ENCODE assay signal across 12 mouse cellular contexts in genomic region chr6:88133878-88134277, GRCm38 (mm10). TPM values are rescaled to one million over a fixed set of nuclear protein-coding genes. Genes with fewer than 3 reads are reported as not detected.
DNase-seq lines count a peak whose midpoint lies in the region; ATAC-seq lines count a peak whose summit lies in the region.
"Had no signal": no experiment of that assay in that cellular context is flagged by ENCODE, and none has a peak within 500 bp of the region (broad histone marks: within the 10 kb centered on the region; RNA-seq: fewer than 3 reads in every experiment).

No protein-coding gene starts in this region.

- no peak for ATAC-seq in neural tube, embryonic 14.5 days (ENCODE audit: low read depth)
- no peak for ATAC-seq in neural tube, embryonic 15.5 days (ENCODE audit: low FRiP score)
- ATAC-seq: activated CD4-positive, CD25-positive, alpha-beta regulatory T cell, adult 4 months; forebrain, postnatal 0 days had no signal

- H3K4me1 ChIP-seq in neural tube, embryonic 14.5 days (ENCODE audit: control insufficient read depth, insufficient read depth, low read length) = peaks cover 9% of the 10 kb centered on the region
- H3K4me1 ChIP-seq in neural tube, embryonic 15.5 days = peaks cover 17% of the 10 kb centered on the region

- no peak overlapping the region for H3K4me2 ChIP-seq in neural tube, embryonic 14.5 days (ENCODE audit: low read depth, low read length)
- H3K4me2 ChIP-seq in neural tube, embryonic 15.5 days = no peak overlapping the region
- H3K4me2 ChIP-seq: stomach, embryonic 15.5 days had no signal

- peak; percentile 43 for DNase-seq in gastrocnemius, postnatal 25 days
- no peak for DNase-seq in gastrocnemius, postnatal 4 days (ENCODE audit: low spot score in 2 of 2)
- peak; percentile 51 for DNase-seq in heart, postnatal 4 days
- DNase-seq in lung, postnatal 25 days (ENCODE audit: low spot score) = peak; percentile 76
- no peak for DNase-seq in adrenal gland, postnatal 10 days
- DNase-seq in left cerebral cortex, adult 11 months (ENCODE audit: low spot score) = no peak
- DNase-seq: cerebellum, postnatal 14 days; forebrain, postnatal 0 days had no signal

- no peaks in the 10 kb centered on the region for H3K9me3 ChIP-seq in neural tube, embryonic 14.5 days (ENCODE audit: control insufficient read depth, low read length)
- H3K9me3 ChIP-seq in neural tube, embryonic 15.5 days (replicated peaks) = no peaks in the 10 kb centered on the region
- H3K9me3 ChIP-seq: stomach, embryonic 15.5 days had no signal

- no peak overlapping the region for H3K4me3 ChIP-seq in neural tube, embryonic 14.5 days (ENCODE audit: low read depth, low read length)
- H3K4me3 ChIP-seq in neural tube, embryonic 15.5 days (replicated peaks) = no peak overlapping the region
- H3K4me3 ChIP-seq: stomach, embryonic 15.5 days had no signal

- H3K27ac ChIP-seq in neural tube, embryonic 14.5 days (ENCODE audit: low read depth, low read length) = 0 out of 2 replicates have a peak overlapping the region, but pooled peaks have one; percentile 8
- H3K27ac ChIP-seq in neural tube, embryonic 15.5 days (replicated peaks) = no peak overlapping the region
- H3K27ac ChIP-seq: stomach, embryonic 15.5 days had no signal

- H3K9ac ChIP-seq in neural tube, embryonic 14.5 days (replicated peaks; ENCODE audit: low read depth, low read length) = no peak overlapping the region
- H3K9ac ChIP-seq in neural tube, embryonic 15.5 days (replicated peaks) = no peak overlapping the region
- H3K9ac ChIP-seq: forebrain, postnatal 0 days; stomach, embryonic 15.5 days had no signal

- WGBS in neural tube, embryonic 14.5 days = 63% methylated on average over 6 of the region's 6 CpGs
- WGBS in neural tube, embryonic 15.5 days = 68% methylated on average over 6 of the region's 6 CpGs

- H3K27me3 ChIP-seq in neural tube, embryonic 14.5 days (ENCODE audit: control insufficient read depth, insufficient read depth, low read length) = no peaks in the 10 kb centered on the region
- H3K27me3 ChIP-seq in neural tube, embryonic 15.5 days (replicated peaks) = 0 out of 2 replicates have a peak, but pooled peaks cover 2% of the 10 kb centered on the region

- no peaks in the 10 kb centered on the region for H3K36me3 ChIP-seq in neural tube, embryonic 14.5 days (ENCODE audit: control insufficient read depth, insufficient read depth, low read length)
- no peaks in the 10 kb centered on the region for H3K36me3 ChIP-seq in neural tube, embryonic 15.5 days
- H3K36me3 ChIP-seq: stomach, embryonic 15.5 days had no signal

RNA-seq across cellular contexts. Expression of gene Rpn1, which starts 49.6 kb away (rescaled TPM):
- total RNA-seq in gastrocnemius, postnatal 25 days (2021) = 10 to 100 TPM; 67.1 to 71.0 TPM
- total RNA-seq in gastrocnemius, postnatal 4 days (2021) = 100 to 1,000 TPM; 101 to 110 TPM
- polyA plus RNA-seq in neural tube, embryonic 14.5 days (2014; fragmentation: Nextera tagmentation; extraction: Ambion mirVana) = 288 and 309 TPM in 2 replicates
- polyA plus RNA-seq in neural tube, embryonic 15.5 days (2015; fragmentation: Nextera tagmentation; extraction: Ambion mirVana) = 294 and 318 TPM in 2 replicates
- total RNA-seq in heart, postnatal 4 days (2021) = 100 to 1,000 TPM; 128 to 130 TPM
- 100 to 1,000 TPM; 156 to 182 TPM for total RNA-seq in adrenal gland, postnatal 10 days (2021)

RNA-seq across cellular contexts. Expression of gene Gata2, which starts 59.8 kb away (rescaled TPM):
- 1 to 10 TPM; 4.4 to 6.3 TPM for total RNA-seq in gastrocnemius, postnatal 25 days (2021)
- 1 to 10 TPM; 6.2 to 7.9 TPM for total RNA-seq in gastrocnemius, postnatal 4 days (2021)
- polyA plus RNA-seq in neural tube, embryonic 14.5 days (2014; fragmentation: Nextera tagmentation; extraction: Ambion mirVana) = 5.4 and 7.6 TPM in 2 replicates
- polyA plus RNA-seq in neural tube, embryonic 15.5 days (2015; fragmentation: Nextera tagmentation; extraction: Ambion mirVana) = 7.2 and 14.3 TPM in 2 replicates
- 10 to 100 TPM; 15.2 to 16.8 TPM for total RNA-seq in heart, postnatal 4 days (2021)
- 10 to 100 TPM; 26.3 to 33.2 TPM for total RNA-seq in adrenal gland, postnatal 10 days (2021)
- polyA plus RNA-seq: activated CD4-positive, CD25-positive, alpha-beta regulatory T cell, adult 4 months had no signal

Comparison
In these comparisons a context has a peak if more than half of its experiments do, and no peak if none do; other contexts are left out.
1. DNase-seq: peak in gastrocnemius, postnatal 25 days (single experiment), heart, postnatal 4 days (single experiment) and lung, postnatal 25 days (single experiment); none in gastrocnemius, postnatal 4 days (0 of 2), adrenal gland, postnatal 10 days (single experiment) and left cerebral cortex, adult 11 months (single experiment).